Mouse (Mus musculus) ES-E14 (cell line): ENCODE measurements at regions not wholly inside any gene's neighbourhood (a gene's known extent, or its start where the extent isn't known, plus 50 kb on each side); places are given as distances from the start of the nearest gene placed in this dataset.

Source experiments
- HCFC1 ChIP-seq: IDR thresholded peaks from 2 replicates; pipeline ENCODE4 v1.6.1; 2012; ENCODE audit warnings: low read length, inconsistent platforms, borderline replicate concordance; ENCODE audit not compliant: insufficient read depth
- ZC3H11A ChIP-seq: IDR thresholded peaks from 2 replicates; pipeline ENCODE4 v1.6.1; 2012; ENCODE audit warnings: low read depth, mild to moderate bottlenecking, inconsistent platforms, low read length, borderline replicate concordance
- ZNF384 ChIP-seq: IDR thresholded peaks from 2 replicates; pipeline ENCODE4 v1.6.1; 2012; ENCODE audit warnings: low read depth, low read length, inconsistent platforms

GRCm38 (mm10) chr14:17173218-17173617, 354.3 kb upstream of the Rarb start:
- no peak for TF ChIP-seq ZC3H11A
- TF ChIP-seq HCFC1: no peak
- TF ChIP-seq ZNF384: no peak
